Mouse (Mus musculus): ENCODE data around the gene Faap20.

- TF ChIP-seq CTCF (IDR thresholded peaks at IDR 0.05; ENCODE audit: borderline replicate concordance, insufficient read depth, low read length) (no peak), POLR2A (IDR thresholded peaks at IDR 0.05; ENCODE audit: low read depth, low read length) (no peak)
Observed at GRCm38 (mm10) chr4:155298826-155299225, 49.2 kb downstream of the Faap20 start.
